Mouse (Mus musculus) cortical plate, adult 2 months (tissue): ENCODE measurements around the gene Cd44.

ENCODE experiments used
- CTCF ChIP-seq: fragments of 200-500 bp; IDR thresholded peaks from 2 replicates; pipeline ENCODE4 v1.5.1; 2011; ENCODE audit warnings: mild to moderate bottlenecking, control low read depth, low read length; ENCODE audit not compliant: insufficient read depth; ENCODE audit errors: extremely low read depth
- POLR2A ChIP-seq: fragments of 200-500 bp; IDR thresholded peaks from 2 replicates; pipeline ENCODE4 v1.6.1; 2011; ENCODE audit warnings: mild to moderate bottlenecking, low read length, control low read depth; ENCODE audit not compliant: insufficient read depth; ENCODE audit errors: extremely low read depth

DNA sequence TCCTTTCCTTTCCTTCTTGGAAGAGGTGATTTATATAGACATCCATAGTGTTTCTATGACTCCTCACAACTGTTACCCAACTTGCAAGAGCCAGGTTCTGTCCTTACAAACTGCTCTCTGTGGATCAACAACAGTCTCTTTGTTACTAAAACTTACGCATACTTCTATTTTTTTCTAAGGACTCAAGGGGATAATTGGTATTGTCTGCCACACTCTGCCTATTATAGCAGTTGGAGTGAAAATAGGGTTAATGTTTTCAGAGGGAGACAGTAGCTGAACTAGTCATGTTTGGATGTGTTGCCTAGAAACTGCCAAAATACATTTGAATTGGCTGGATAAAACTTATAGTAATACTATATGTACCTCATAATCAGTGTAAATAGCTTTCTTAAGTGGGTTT, 125.9 kb downstream of the Cd44 start:
- no peak for TF ChIP-seq CTCF
- TF ChIP-seq POLR2A, result no peak
